Mouse (Mus musculus) ES-E14 (cell line): ENCODE results near the gene Hoxc5.

ENCODE experiments used
- HCFC1 ChIP-seq: IDR thresholded peaks from 2 replicates; pipeline ENCODE4 v1.6.1; 2012; ENCODE audit warnings: low read length, inconsistent platforms, borderline replicate concordance; ENCODE audit not compliant: insufficient read depth
- MAFK ChIP-seq: IDR thresholded peaks from 2 replicates; pipeline ENCODE4 v1.6.1; 2014; ENCODE audit warnings: mild to moderate bottlenecking, low read depth, low read length, inconsistent platforms; ENCODE audit not compliant: insufficient read depth
- ZNF384 ChIP-seq: IDR thresholded peaks from 2 replicates; pipeline ENCODE4 v1.6.1; 2012; ENCODE audit warnings: low read depth, low read length, inconsistent platforms

DNA sequence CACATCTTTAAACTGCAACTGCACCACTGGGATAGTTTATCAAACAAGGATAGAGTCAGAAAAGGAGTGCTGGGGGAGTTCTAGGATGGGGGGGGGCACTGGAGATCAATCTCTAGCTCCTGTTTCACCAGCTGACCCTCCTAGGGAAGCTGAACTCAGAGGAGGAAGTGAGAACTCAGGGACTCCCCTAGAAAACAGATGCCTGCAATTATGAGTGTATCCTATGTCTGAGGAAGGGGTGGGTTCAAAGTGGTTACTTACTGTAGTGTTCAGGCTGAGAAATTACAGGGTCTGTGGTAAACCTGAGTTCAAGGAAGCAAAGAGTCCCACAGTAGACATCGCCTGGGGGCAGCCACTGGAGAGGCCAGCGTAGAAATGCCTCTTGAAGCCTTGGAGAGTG lies 84.4 kb downstream of the Hoxc5 start:
- TF ChIP-seq HCFC1 (no peak), ZNF384 (no peak), MAFK (no peak)
